Mouse (Mus musculus): Measurements from ENCODE around the gene Hdc. TPM values are rescaled to one million over a fixed set of nuclear protein-coding genes. Genes with fewer than 3 reads are reported as not detected.

Gene Hdc
- total and polyA plus RNA-seq, 2 experiments from 2014 or later = 1.2 to 2.3 TPM

DNA sequence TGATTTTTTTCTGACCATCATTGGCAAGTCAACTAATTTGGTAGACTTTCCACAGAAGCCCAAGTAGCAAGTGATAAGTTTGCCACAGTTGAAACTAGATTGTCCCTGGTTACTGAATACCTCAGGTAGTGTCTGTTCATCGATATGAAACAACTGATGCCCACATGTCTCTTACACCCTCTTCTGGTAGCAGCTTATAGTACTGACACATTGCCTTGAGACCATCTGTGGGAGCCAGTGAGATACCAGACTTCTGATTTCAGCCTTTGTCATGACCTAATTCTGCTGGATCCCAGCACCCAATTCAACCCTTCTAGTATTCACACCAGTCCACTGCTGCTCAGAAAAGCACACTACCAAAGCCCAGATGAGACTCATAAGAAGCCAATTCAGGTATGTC lies 25.7 kb upstream of the Hdc start:
- 93% methylated on average over 1 of the region's 1 CpGs for WGBS
- H3K9me3 ChIP-seq (ENCODE audit: low read length) = no peaks in the 10 kb centered on the region
- no peak overlapping the region for H3K4me2 ChIP-seq (ENCODE audit: low read depth, low read length)
- no peak overlapping the region for H3K27ac ChIP-seq
- H3K27me3 ChIP-seq (ENCODE audit: insufficient read depth, low read length) = no peaks in the 10 kb centered on the region
- H3K4me1 ChIP-seq (ENCODE audit: insufficient read depth, low read length) = no peaks in the 10 kb centered on the region
- no peak overlapping the region for H3K9ac ChIP-seq (replicated peaks; ENCODE audit: low read length)
- no peak for TF ChIP-seq CTCF (IDR thresholded peaks at IDR 0.05; ENCODE audit: low read depth)
- H3K36me3 ChIP-seq (ENCODE audit: insufficient read depth, low read length) = peaks cover 43% of the 10 kb centered on the region
- no peak overlapping the region for H3K4me3 ChIP-seq (ENCODE audit: low read length)
- ATAC-seq (no peak), DNase-seq (ENCODE audit: low spot score) (no peak)

DNA sequence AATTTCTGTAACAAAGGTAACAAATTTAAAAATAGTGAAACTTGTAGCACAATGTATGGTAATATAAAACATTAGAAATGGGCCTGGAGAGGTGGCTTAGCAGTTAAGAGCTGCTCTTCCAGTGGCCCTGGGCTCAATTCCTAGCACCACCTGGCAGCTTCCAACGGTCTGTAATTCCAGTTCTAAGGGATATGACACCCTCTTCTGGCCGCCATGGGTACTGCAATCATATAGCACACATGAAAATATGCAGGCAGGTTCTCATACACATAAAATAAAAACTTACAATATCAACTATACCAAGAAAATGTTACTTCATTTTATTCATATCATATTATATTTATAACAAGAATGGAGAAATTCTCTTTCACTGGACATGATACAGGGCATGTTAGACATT lies 21.2 kb upstream of the Hdc start:
- no peak for DNase-seq (ENCODE audit: low spot score)
- Histone ChIP-seq H3K9ac (replicated peaks; ENCODE audit: low read length) (no peak overlapping the region), H3K4me3 (ENCODE audit: low read length) (no peak overlapping the region), H3K4me1 (ENCODE audit: insufficient read depth, low read length) (no peaks in the 10 kb centered on the region), H3K27me3 (ENCODE audit: insufficient read depth, low read length) (no peaks in the 10 kb centered on the region), H3K4me2 (ENCODE audit: low read depth, low read length) (no peak overlapping the region), H3K36me3 (ENCODE audit: insufficient read depth, low read length) (peaks cover 28% of the 10 kb centered on the region), H3K9me3 (ENCODE audit: low read length) (no peaks in the 10 kb centered on the region), H3K27ac (no peak overlapping the region)
- TF ChIP-seq CTCF (IDR thresholded peaks at IDR 0.05; ENCODE audit: low read depth) = peak; percentile 18; the same call in 1 of the 2 replicates
- ATAC-seq = no peak
- 90% methylated on average over 2 of the region's 2 CpGs for WGBS

DNA sequence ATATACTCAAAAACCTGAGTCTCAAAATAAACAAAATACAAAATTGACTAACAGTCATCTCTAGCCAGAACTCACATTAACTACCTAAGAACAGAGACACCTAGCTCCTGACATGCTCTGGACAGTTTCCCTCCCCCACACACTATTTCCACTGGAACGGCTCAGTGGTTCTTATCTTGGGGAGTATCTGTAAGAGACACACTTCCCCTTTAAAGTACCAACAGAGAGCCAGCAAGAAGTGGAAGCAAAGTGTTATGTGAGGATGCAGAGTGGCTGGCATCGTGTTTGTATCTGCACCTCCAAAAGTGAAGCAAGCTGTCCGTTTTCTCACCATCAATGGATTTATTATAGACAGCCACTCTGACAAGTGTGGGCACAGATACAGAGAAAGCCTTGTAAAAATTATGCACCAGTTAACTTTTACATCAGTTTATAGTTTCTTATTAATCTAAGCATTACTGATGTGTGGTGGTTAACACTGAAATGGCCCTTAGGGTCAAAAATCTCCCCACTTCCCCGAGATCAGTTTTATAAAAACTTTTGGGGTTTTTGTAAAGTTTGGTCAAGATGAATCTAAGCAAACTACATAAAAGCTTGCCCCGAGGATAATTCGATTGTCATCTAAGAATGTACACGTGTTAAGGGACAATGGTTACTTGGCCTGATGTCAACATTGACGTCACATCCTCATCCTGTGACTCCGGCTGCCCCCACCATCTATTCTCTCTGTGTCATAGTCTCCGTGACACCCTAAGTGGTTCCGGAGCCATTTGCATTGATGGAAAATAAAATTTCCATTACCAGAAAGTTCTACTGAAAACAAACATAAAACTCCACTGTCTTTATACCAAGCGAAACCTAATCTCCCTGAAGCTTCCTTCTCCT lies 17.1 kb upstream of the Hdc start:
- no peak for DNase-seq (ENCODE audit: low spot score)
- WGBS = 80% methylated on average over 12 of the region's 12 CpGs
- peaks cover 16% of the 10 kb centered on the region for H3K36me3 ChIP-seq (ENCODE audit: insufficient read depth, low read length)
- H3K27ac ChIP-seq = no peak overlapping the region
- no peaks in the 10 kb centered on the region for H3K27me3 ChIP-seq (ENCODE audit: insufficient read depth, low read length)
- H3K9me3 ChIP-seq (ENCODE audit: low read length) = no peaks in the 10 kb centered on the region
- no peak overlapping the region for H3K4me3 ChIP-seq (ENCODE audit: low read length)
- ATAC-seq = no peak
- H3K4me1 ChIP-seq (ENCODE audit: insufficient read depth, low read length) = no peaks in the 10 kb centered on the region
- no peak for TF ChIP-seq CTCF (IDR thresholded peaks at IDR 0.05; ENCODE audit: low read depth)
- no peak overlapping the region for H3K9ac ChIP-seq (replicated peaks; ENCODE audit: low read length)
- no peak overlapping the region for H3K4me2 ChIP-seq (ENCODE audit: low read depth, low read length)

DNA sequence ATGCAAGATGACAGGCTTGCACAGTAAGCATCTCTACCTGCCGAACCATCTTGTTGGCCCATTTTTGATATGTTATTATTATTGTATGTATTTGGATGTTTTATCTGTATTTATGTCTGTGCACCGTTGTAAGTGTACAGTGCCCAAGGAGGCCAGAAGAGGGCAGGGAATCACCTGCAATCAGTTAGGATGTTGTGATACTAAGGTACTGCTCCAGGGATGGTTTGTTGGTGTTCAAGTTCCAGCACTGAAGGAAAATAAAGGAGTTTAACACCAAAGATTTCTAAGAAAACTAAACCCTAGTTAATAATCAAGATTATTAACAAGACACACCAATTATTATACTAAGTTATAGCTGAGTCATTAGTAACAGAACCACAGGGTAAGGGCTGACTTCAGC lies 14.1 kb upstream of the Hdc start:
- Histone ChIP-seq H3K4me2 (ENCODE audit: low read depth, low read length) (no peak overlapping the region), H3K27ac (no peak overlapping the region), H3K4me3 (ENCODE audit: low read length) (no peak overlapping the region), H3K27me3 (ENCODE audit: insufficient read depth, low read length) (no peaks in the 10 kb centered on the region), H3K9ac (replicated peaks; ENCODE audit: low read length) (no peak overlapping the region), H3K4me1 (ENCODE audit: insufficient read depth, low read length) (no peaks in the 10 kb centered on the region), H3K9me3 (ENCODE audit: low read length) (no peaks in the 10 kb centered on the region), H3K36me3 (ENCODE audit: insufficient read depth, low read length) (peaks cover 16% of the 10 kb centered on the region)
- WGBS = 94% methylated on average over 2 of the region's 2 CpGs
- TF ChIP-seq CTCF (IDR thresholded peaks at IDR 0.05; ENCODE audit: low read depth) = no peak
- DNase-seq (ENCODE audit: low spot score) (no peak), ATAC-seq (no peak)

DNA sequence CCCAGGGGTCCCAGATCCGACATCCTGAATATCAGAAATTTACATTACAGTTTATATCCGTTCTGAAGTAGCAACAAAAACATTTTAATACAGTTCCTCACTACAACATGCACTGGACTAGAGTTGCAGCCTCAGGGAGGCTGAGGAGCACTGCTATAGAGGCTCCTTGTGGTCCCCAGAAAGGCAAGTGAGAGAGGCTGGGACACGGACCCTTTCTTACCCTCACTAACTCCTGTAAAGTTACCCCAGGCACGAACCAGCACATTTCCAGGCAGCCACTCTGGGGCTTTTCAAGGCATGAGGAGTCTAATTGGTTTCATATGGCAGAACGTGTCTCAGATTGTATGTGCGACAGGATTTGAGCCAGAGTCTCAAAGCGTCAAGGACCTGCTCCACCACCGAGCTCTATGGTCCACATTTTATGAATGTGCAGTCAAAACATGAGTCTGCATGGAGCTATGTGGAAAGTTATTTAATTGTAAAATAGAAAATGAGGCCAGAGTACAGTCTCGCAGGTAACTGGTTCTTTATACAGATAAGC lies 9.4 kb upstream of the Hdc start:
- Histone ChIP-seq H3K36me3 (ENCODE audit: insufficient read depth, low read length) (peaks cover 11% of the 10 kb centered on the region), H3K9me3 (ENCODE audit: low read length) (no peaks in the 10 kb centered on the region), H3K4me2 (ENCODE audit: low read depth, low read length) (no peak overlapping the region), H3K4me1 (ENCODE audit: insufficient read depth, low read length) (no peaks in the 10 kb centered on the region), H3K4me3 (ENCODE audit: low read length) (no peak overlapping the region), H3K27ac (no peak overlapping the region), H3K9ac (replicated peaks; ENCODE audit: low read length) (no peak overlapping the region), H3K27me3 (ENCODE audit: insufficient read depth, low read length) (no peaks in the 10 kb centered on the region)
- DNase-seq (ENCODE audit: low spot score) = no peak
- 88% methylated on average over 9 of the region's 9 CpGs for WGBS
- TF ChIP-seq CTCF (IDR thresholded peaks at IDR 0.05; ENCODE audit: low read depth) = no peak
- no peak for ATAC-seq

DNA sequence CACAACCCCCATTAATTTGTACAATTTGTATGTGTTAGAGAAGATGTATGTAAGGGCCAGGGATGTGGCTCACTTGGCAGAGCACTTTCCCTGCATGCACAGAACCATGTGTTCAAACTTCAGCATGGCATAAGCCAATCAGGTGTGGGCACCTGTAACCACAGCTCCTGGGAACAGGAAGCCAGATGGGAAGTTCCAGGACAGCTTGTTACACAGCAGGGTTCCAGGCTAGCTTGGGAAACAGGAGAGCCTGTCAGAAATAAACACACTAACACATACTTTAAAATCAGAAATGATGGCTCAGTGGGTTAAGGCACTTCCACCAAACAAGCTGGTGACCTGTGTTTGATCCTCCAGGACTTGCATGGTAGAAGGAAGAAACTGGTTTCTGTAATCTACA lies 4.0 kb upstream of the Hdc start:
- no peak overlapping the region for H3K4me2 ChIP-seq (ENCODE audit: low read depth, low read length)
- H3K4me1 ChIP-seq (ENCODE audit: insufficient read depth, low read length) = no peaks in the 10 kb centered on the region
- H3K4me3 ChIP-seq (ENCODE audit: low read length) = no peak overlapping the region
- ATAC-seq = 0 out of 2 replicates have a peak, but pooled peaks have one; percentile 12
- H3K9ac ChIP-seq (replicated peaks; ENCODE audit: low read length) = no peak overlapping the region
- no peaks in the 10 kb centered on the region for H3K9me3 ChIP-seq (ENCODE audit: low read length)
- no peaks in the 10 kb centered on the region for H3K36me3 ChIP-seq (ENCODE audit: insufficient read depth, low read length)
- no peak overlapping the region for H3K27ac ChIP-seq
- TF ChIP-seq CTCF (IDR thresholded peaks at IDR 0.05; ENCODE audit: low read depth) = no peak
- no peaks in the 10 kb centered on the region for H3K27me3 ChIP-seq (ENCODE audit: insufficient read depth, low read length)
- peak; percentile 20 for DNase-seq (ENCODE audit: low spot score)

DNA sequence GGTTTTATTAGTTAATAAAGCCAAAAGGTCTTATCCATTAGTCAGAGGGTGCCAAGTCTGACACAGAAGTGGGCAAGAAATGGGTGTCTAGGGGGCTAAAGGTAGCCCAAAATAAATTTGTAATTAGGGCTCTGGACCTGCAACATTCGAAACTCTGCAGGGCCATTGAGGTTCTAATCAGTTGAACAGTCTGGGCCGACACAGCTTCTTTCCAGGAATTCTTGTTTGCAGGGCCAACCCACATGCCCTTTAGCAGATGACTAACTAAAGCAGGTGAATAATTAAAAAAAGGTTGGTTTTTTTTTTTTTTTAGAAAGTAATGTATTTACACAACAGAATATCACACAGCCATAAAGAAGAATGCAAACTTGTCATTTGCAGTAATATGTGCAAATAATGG lies 3.4 kb upstream of the Hdc start:
- H3K4me3 ChIP-seq (ENCODE audit: low read length) = no peak overlapping the region
- no peak overlapping the region for H3K9ac ChIP-seq (replicated peaks; ENCODE audit: low read length)
- TF ChIP-seq CTCF (IDR thresholded peaks at IDR 0.05; ENCODE audit: low read depth) = no peak
- H3K9me3 ChIP-seq (ENCODE audit: low read length) = no peaks in the 10 kb centered on the region
- 81% methylated on average over 2 of the region's 2 CpGs for WGBS
- ATAC-seq = no peak
- no peaks in the 10 kb centered on the region for H3K36me3 ChIP-seq (ENCODE audit: insufficient read depth, low read length)
- no peak overlapping the region for H3K27ac ChIP-seq
- no peaks in the 10 kb centered on the region for H3K27me3 ChIP-seq (ENCODE audit: insufficient read depth, low read length)
- no peaks in the 10 kb centered on the region for H3K4me1 ChIP-seq (ENCODE audit: insufficient read depth, low read length)
- H3K4me2 ChIP-seq (ENCODE audit: low read depth, low read length) = no peak overlapping the region
- DNase-seq (ENCODE audit: low spot score) = no peak
